21 mouse cellular contexts compared by ENCODE assay signal in genomic region chrX:162619705-162620104, GRCm38 (mm10). TPM values are rescaled to one million over a fixed set of nuclear protein-coding genes. Genes with fewer than 3 reads are reported as not detected.
DNase-seq lines count a peak whose midpoint lies in the region; ATAC-seq and TF ChIP-seq lines count a peak whose summit lies in the region.
"Had no signal": no experiment of that assay in that cellular context is flagged by ENCODE, and none has a peak within 500 bp of the region (broad histone marks: within the 10 kb centered on the region; RNA-seq: fewer than 3 reads in every experiment).

No protein-coding gene starts in this region.

- peak; percentile 1 for DNase-seq in kidney, postnatal 0 days (ENCODE audit: low spot score)
- peak; percentile 24 for DNase-seq in MEL (ENCODE audit: low read depth, low spot score)
- DNase-seq in testis, postnatal 14 days (ENCODE audit: low spot score), result no peak
- DNase-seq in stomach, postnatal 0 days (ENCODE audit: low spot score), result no peak
- DNase-seq: adrenal gland, adult 8-10 months; adrenal gland, postnatal 14 days; adrenal gland, postnatal 36 days; cerebellum, adult 11-12 months; cerebellum, adult 2 months; cerebellum, adult 9-10 months; cerebellum, postnatal 10 days; cerebellum, postnatal 25 days had no signal

- H3K4me1 ChIP-seq in kidney, postnatal 0 days (replicated peaks; ENCODE audit: insufficient read depth, low read length), result no peaks in the 10 kb centered on the region
- no peaks in the 10 kb centered on the region for H3K4me1 ChIP-seq in kidney, embryonic 16.5 days (ENCODE audit: insufficient read depth, low read length)
- H3K4me1 ChIP-seq in MEL (ENCODE audit: control insufficient read depth in 1 of 2, insufficient read depth in 2 of 2, low read length in 2 of 2), result peaks cover under 1 to 14% of the 10 kb centered on the region in 2 experiments; a peak in 2 of 4 replicates
- H3K4me1 ChIP-seq in stomach, postnatal 0 days (replicated peaks; ENCODE audit: control insufficient read depth, insufficient read depth), result no peaks in the 10 kb centered on the region
- H3K4me1 ChIP-seq: embryonic facial prominence, embryonic 10.5 days; embryonic facial prominence, embryonic 12.5 days; forebrain, embryonic 12.5 days had no signal

- WGBS in kidney, postnatal 0 days, result 59% methylated on average over 2 of the region's 2 CpGs
- 72% methylated on average over 2 of the region's 2 CpGs for whole genome bisulfite sequencing in kidney, embryonic 16.5 days
- 32% methylated on average over 2 of the region's 2 CpGs for WGBS in stomach, postnatal 0 days

- no peaks in the 10 kb centered on the region for H3K9me3 ChIP-seq in kidney, postnatal 0 days (replicated peaks; ENCODE audit: low read length)
- H3K9me3 ChIP-seq in kidney, embryonic 16.5 days (ENCODE audit: low read length), result no peaks in the 10 kb centered on the region
- no peaks in the 10 kb centered on the region for H3K9me3 ChIP-seq in MEL (replicated peaks; ENCODE audit: insufficient read depth, low read length)
- no peaks in the 10 kb centered on the region for H3K9me3 ChIP-seq in stomach, postnatal 0 days (ENCODE audit: control insufficient read depth, low read length)
- H3K9me3 ChIP-seq: embryonic facial prominence, embryonic 10.5 days; embryonic facial prominence, embryonic 12.5 days; forebrain, embryonic 12.5 days had no signal

- TF ChIP-seq EP300 in MEL (IDR thresholded peaks at IDR 0.05; ENCODE audit: low read depth in 1 of 2, low read length in 2 of 2), result peak; percentile 55 to 71; a peak in 2 of 4 replicates
- no peak for TF ChIP-seq EP300 in stomach, postnatal 0 days (optimal IDR thresholded peaks at IDR 0.05)

- H3K9ac ChIP-seq in kidney, postnatal 0 days (ENCODE audit: low read depth, low read length), result no peak overlapping the region
- H3K9ac ChIP-seq in kidney, embryonic 16.5 days (replicated peaks; ENCODE audit: low read length), result no peak overlapping the region
- no peak overlapping the region for H3K9ac ChIP-seq in MEL (ENCODE audit: control insufficient read depth, low read depth, low read length, poor library complexity, severe bottlenecking)
- no peak overlapping the region for H3K9ac ChIP-seq in stomach, postnatal 0 days (ENCODE audit: low read length)
- H3K9ac ChIP-seq: embryonic facial prominence, embryonic 12.5 days; forebrain, embryonic 12.5 days had no signal

- H3K27ac ChIP-seq in kidney, postnatal 0 days, result no peak overlapping the region
- no peak overlapping the region for H3K27ac ChIP-seq in kidney, embryonic 16.5 days (ENCODE audit: low read length)
- no peak overlapping the region for H3K27ac ChIP-seq in MEL (ENCODE audit: control insufficient read depth, low read depth, low read length)
- H3K27ac ChIP-seq in stomach, postnatal 0 days (replicated peaks), result no peak overlapping the region
- H3K27ac ChIP-seq: embryonic facial prominence, embryonic 10.5 days; embryonic facial prominence, embryonic 12.5 days; forebrain, embryonic 12.5 days had no signal

- TF ChIP-seq CTCF in kidney, postnatal 0 days (IDR thresholded peaks at IDR 0.05; ENCODE audit: low read depth), result no peak
- TF ChIP-seq CTCF in MEL (IDR thresholded peaks at IDR 0.05 in 2 of 3, conservative IDR thresholded peaks at IDR 0.05 in 1 of 3; ENCODE audit: control insufficient read depth in 1 of 3, insufficient read depth in 1 of 3, low read depth in 2 of 3, low read length in 3 of 3, poor library complexity in 1 of 3, severe bottlenecking in 1 of 3), result no peak
- TF ChIP-seq CTCF in stomach, postnatal 0 days (IDR thresholded peaks at IDR 0.05; ENCODE audit: low read depth), result no peak

- H3K4me3 ChIP-seq in kidney, postnatal 0 days (replicated peaks; ENCODE audit: low read depth, low read length), result no peak overlapping the region
- no peak overlapping the region for H3K4me3 ChIP-seq in kidney, embryonic 16.5 days (ENCODE audit: low read length)
- no peak overlapping the region for H3K4me3 ChIP-seq in MEL (ENCODE audit: control insufficient read depth in 1 of 2, insufficient read depth in 1 of 2, low read depth in 2 of 2, low read length in 2 of 2)
- H3K4me3 ChIP-seq in stomach, postnatal 0 days (ENCODE audit: low read depth, low read length), result no peak overlapping the region
- H3K4me3 ChIP-seq: embryonic facial prominence, embryonic 10.5 days; embryonic facial prominence, embryonic 12.5 days; forebrain, embryonic 12.5 days had no signal

- H3K36me3 ChIP-seq in kidney, postnatal 0 days (ENCODE audit: insufficient read depth, low read length), result no peaks in the 10 kb centered on the region
- H3K36me3 ChIP-seq in kidney, embryonic 16.5 days (ENCODE audit: insufficient read depth, low read length), result no peaks in the 10 kb centered on the region
- peaks cover 0 to 19% of the 10 kb centered on the region in 2 experiments; a peak in 2 of 4 replicates for H3K36me3 ChIP-seq in MEL (ENCODE audit: control insufficient read depth in 1 of 2, insufficient read depth in 2 of 2, low read length in 2 of 2)
- no peaks in the 10 kb centered on the region for H3K36me3 ChIP-seq in stomach, postnatal 0 days (ENCODE audit: control insufficient read depth, insufficient read depth, low read length)
- H3K36me3 ChIP-seq: embryonic facial prominence, embryonic 10.5 days; embryonic facial prominence, embryonic 12.5 days; forebrain, embryonic 12.5 days had no signal

- ATAC-seq in kidney, postnatal 0 days (replicated peaks; ENCODE audit: low FRiP score, low read depth), result no peak
- no peak for ATAC-seq in kidney, embryonic 16.5 days (ENCODE audit: low FRiP score, low TSS enrichment)
- 0 out of 2 replicates have a peak, but pooled peaks have one; percentile 17 for ATAC-seq in megakaryocyte progenitor cell, adult 5-6 weeks (replicated peaks; ENCODE audit: poor library complexity)
- no peak for ATAC-seq in stomach, postnatal 0 days (ENCODE audit: low FRiP score, low TSS enrichment)
- ATAC-seq: activated CD4-positive, CD25-positive, alpha-beta regulatory T cell, adult 4 months; forebrain, embryonic 14.5 days; forebrain, embryonic 16.5 days; Patski had no signal

- no peaks in the 10 kb centered on the region for H3K79me2 ChIP-seq in MEL (ENCODE audit: control insufficient read depth, insufficient read depth, low read length, poor library complexity)

- no peaks in the 10 kb centered on the region for H3K27me3 ChIP-seq in kidney, postnatal 0 days (ENCODE audit: insufficient read depth, low read length)
- peaks cover 8% of the 10 kb centered on the region; the same call in 1 of the 2 replicates for H3K27me3 ChIP-seq in kidney, embryonic 16.5 days (ENCODE audit: insufficient read depth, low read length)
- no peaks in the 10 kb centered on the region for H3K27me3 ChIP-seq in MEL (ENCODE audit: control insufficient read depth in 1 of 2, insufficient read depth in 2 of 2, low read length in 2 of 2)
- H3K27me3 ChIP-seq in stomach, postnatal 0 days (ENCODE audit: control insufficient read depth, insufficient read depth, low read length), result no peaks in the 10 kb centered on the region
- H3K27me3 ChIP-seq: embryonic facial prominence, embryonic 12.5 days had no signal

- no peak overlapping the region for H3K4me2 ChIP-seq in kidney, postnatal 0 days (ENCODE audit: low read length)
- no peak overlapping the region for H3K4me2 ChIP-seq in kidney, embryonic 16.5 days (replicated peaks; ENCODE audit: low read depth, low read length)
- H3K4me2 ChIP-seq in stomach, postnatal 0 days (replicated peaks; ENCODE audit: low read depth), result no peak overlapping the region
- H3K4me2 ChIP-seq: embryonic facial prominence, embryonic 12.5 days; forebrain, embryonic 12.5 days had no signal

- no peak for TF ChIP-seq POLR2A in MEL (IDR thresholded peaks at IDR 0.05; ENCODE audit: control insufficient read depth in 1 of 2, insufficient read depth in 1 of 2, low read depth in 1 of 2, low read length in 2 of 2, poor library complexity in 1 of 2)

- no peak for TF ChIP-seq RAD21 in MEL (IDR thresholded peaks at IDR 0.05; ENCODE audit: low read depth, low read length)

TF ChIP-seq in MEL, 35 proteins besides CTCF, POLR2A, EP300 and RAD21:
- no peak for TF ChIP-seq POLR2AphosphoS2 (IDR thresholded peaks at IDR 0.05; ENCODE audit: low read length)
- TF ChIP-seq USF1 (IDR thresholded peaks at IDR 0.05; ENCODE audit: low read depth, low read length), result no peak
- TF ChIP-seq MXI1 (IDR thresholded peaks at IDR 0.05; ENCODE audit: low read depth, low read length), result no peak
- peak; percentile 38; the same call in 1 of the 2 replicates for TF ChIP-seq ETS1 (IDR thresholded peaks at IDR 0.05; ENCODE audit: low read depth, low read length)
- TF ChIP-seq UBTF (IDR thresholded peaks at IDR 0.05; ENCODE audit: borderline replicate concordance, insufficient read depth, low read depth, low read length), result no peak
- TF ChIP-seq TCF12 (IDR thresholded peaks at IDR 0.05; ENCODE audit: low read depth, low read length), result 0 out of 2 replicates have a peak, but pooled peaks have one; percentile 25
- TF ChIP-seq TAL1 (IDR thresholded peaks at IDR 0.05; ENCODE audit: low read length), result no peak
- TF ChIP-seq SIN3A (IDR thresholded peaks at IDR 0.05; ENCODE audit: low read length), result 0 out of 2 replicates have a peak, but pooled peaks have one; percentile 20
- no peak for TF ChIP-seq KAT2A (conservative IDR thresholded peaks at IDR 0.05; ENCODE audit: low read depth, low read length)

RNA-seq across cellular contexts. Expression of gene Reps2, which starts 23.7 kb away (rescaled TPM):
- polyA plus RNA-seq in kidney, postnatal 0 days (2015; fragmentation: Nextera tagmentation; extraction: Ambion mirVana), result 1.6 and 1.7 TPM in 2 replicates
- 2.0 TPM in 2 replicates for polyA plus RNA-seq in kidney, embryonic 16.5 days (2015; fragmentation: Nextera tagmentation; extraction: Ambion mirVana)
- total RNA-seq in MEL (2012; rRNA removed), result 2.1 and 2.2 TPM in 2 replicates
- 1 to 10 TPM in 1 of 2 experiments, not detected in 1; 2.8 TPM for polyA plus RNA-seq in MEL (2012; ENCODE audit: insufficient read depth in 1 of 2, insufficient read length in 2 of 2, low read depth in 1 of 2, low replicate concordance in 2 of 2, missing spikeins in 1 of 2)
- total RNA-seq in megakaryocyte progenitor cell, adult 5-6 weeks (2015), result 2.0 and 2.5 TPM in 2 replicates
- 0.71 and 1.3 TPM in 2 replicates for total RNA-seq in megakaryocyte progenitor cell, adult 5-6 weeks (2017)
- polyA plus RNA-seq in stomach, postnatal 0 days (2015; fragmentation: Nextera tagmentation; extraction: Ambion mirVana), result 0.72 and 1.0 TPM in 2 replicates
- polyA plus RNA-seq: activated CD4-positive, CD25-positive, alpha-beta regulatory T cell, adult 4 months had no signal

Comparison
In these comparisons a context has a peak if more than half of its experiments do, and no peak if none do; other contexts are left out.
1. DNase-seq: peak in kidney, postnatal 0 days (single experiment) and MEL (single experiment); none in testis, postnatal 14 days (single experiment) and stomach, postnatal 0 days (single experiment).